Mouse (Mus musculus): ENCODE measurements at regions not wholly inside any gene's neighbourhood (a gene's known extent, or its start where the extent isn't known, plus 50 kb on each side); places are given as distances from the start of the nearest gene placed in this dataset.

DNA sequence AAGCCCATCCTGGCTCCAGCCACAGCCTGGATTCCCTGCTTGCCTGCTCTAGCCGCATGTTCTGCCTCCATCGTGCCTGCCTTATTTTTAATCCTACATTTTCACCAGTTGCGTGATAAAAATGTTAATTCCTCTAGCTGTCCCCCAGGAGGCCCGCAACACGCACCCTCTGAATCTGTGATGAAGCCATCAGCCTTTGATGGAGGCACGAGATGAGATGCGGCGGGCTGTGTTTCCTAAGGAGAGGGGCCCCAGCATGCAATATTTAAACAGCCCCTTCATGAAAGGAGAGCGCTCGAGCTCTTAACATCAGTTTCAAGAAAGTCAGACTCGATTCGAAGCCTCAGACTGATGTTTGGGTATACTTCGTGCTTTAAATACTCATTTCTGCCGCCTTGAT lies 76.3 kb downstream of the Nptx2 start:
- Histone ChIP-seq H3K36me3 (ENCODE audit: control insufficient read depth, insufficient read depth, low read length) (no peaks in the 10 kb centered on the region), H3K4me3 (ENCODE audit: low read depth, low read length) (no peak overlapping the region), H3K9me3 (replicated peaks; ENCODE audit: control insufficient read depth, low read length, poor library complexity, severe bottlenecking) (no peaks in the 10 kb centered on the region), H3K9ac (ENCODE audit: low read depth, low read length) (no peak overlapping the region), H3K4me2 (ENCODE audit: low read length) (peak overlapping the region; percentile 5; the same call in 1 of the 2 replicates), H3K4me1 (ENCODE audit: control insufficient read depth, insufficient read depth, low read length) (peaks cover 7% of the 10 kb centered on the region; the same call in 1 of the 2 replicates), H3K27ac (ENCODE audit: low read length) (peak overlapping the region; percentile 44; the same call in 1 of the 2 replicates), H3K27me3 (ENCODE audit: control insufficient read depth, insufficient read depth, low read depth, low read length) (no peaks in the 10 kb centered on the region)
- 31% methylated on average over 14 of the region's 14 CpGs for WGBS
- ATAC-seq = peak; percentile 80

DNA sequence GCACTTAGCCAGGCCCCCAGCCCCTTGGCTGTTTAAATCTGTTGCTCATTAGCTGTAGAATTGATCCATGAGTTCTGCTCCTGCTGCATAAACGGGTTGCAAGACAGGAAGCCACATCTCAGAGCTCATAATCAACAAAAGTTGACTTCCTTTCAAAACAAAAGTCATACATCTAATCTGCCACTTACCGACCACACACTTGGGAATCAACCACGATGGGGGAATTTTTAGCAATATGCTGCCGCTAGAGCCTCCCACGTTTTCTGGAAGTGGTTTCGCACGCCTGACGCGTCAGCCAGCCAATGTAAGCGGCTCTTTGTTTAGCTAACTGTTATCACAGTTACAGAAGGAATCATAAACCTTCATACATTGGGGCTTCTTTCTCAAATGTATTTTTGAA lies 77.7 kb downstream of the Nptx2 start:
- Histone ChIP-seq H3K9me3 (replicated peaks; ENCODE audit: control insufficient read depth, low read length, poor library complexity, severe bottlenecking) (no peaks in the 10 kb centered on the region), H3K36me3 (ENCODE audit: control insufficient read depth, insufficient read depth, low read length) (no peaks in the 10 kb centered on the region), H3K4me1 (ENCODE audit: control insufficient read depth, insufficient read depth, low read length) (peaks cover 7% of the 10 kb centered on the region; the same call in 1 of the 2 replicates), H3K9ac (ENCODE audit: low read depth, low read length) (no peak overlapping the region), H3K4me3 (ENCODE audit: low read depth, low read length) (no peak overlapping the region), H3K27ac (ENCODE audit: low read length) (peak overlapping the region; percentile 41; the same call in 1 of the 2 replicates), H3K27me3 (ENCODE audit: control insufficient read depth, insufficient read depth, low read depth, low read length) (no peaks in the 10 kb centered on the region), H3K4me2 (ENCODE audit: low read length) (no peak overlapping the region)
- ATAC-seq = no peak
- WGBS = 80% methylated on average over 10 of the region's 10 CpGs

DNA sequence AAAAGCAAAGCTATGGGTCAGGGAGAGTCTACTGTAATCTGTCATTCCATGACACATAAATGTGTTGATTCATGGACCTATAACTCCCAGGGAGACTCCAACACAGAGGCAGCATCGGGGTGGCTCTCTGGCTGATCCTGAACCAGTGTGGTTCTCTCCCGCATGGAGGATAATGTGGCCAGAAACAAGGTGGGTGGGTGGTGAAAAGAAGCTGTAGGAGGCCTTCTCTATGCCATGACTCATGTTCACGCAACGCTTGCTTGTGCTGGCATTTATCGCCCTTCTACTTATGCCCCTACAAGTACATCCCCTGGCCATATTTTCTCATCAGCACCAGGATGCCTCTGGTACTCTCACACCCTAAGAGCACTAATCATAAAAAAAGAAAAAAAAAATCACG lies 86.6 kb downstream of the Nptx2 start:
- 85% methylated on average over 6 of the region's 6 CpGs for WGBS
- H3K27ac ChIP-seq (ENCODE audit: low read length) = no peak overlapping the region
- no peaks in the 10 kb centered on the region for H3K36me3 ChIP-seq (ENCODE audit: control insufficient read depth, insufficient read depth, low read length)
- no peak for ATAC-seq
- H3K4me2 ChIP-seq (ENCODE audit: low read length) = no peak overlapping the region
- no peaks in the 10 kb centered on the region for H3K4me1 ChIP-seq (ENCODE audit: control insufficient read depth, insufficient read depth, low read length)
- H3K9ac ChIP-seq (ENCODE audit: low read depth, low read length) = no peak overlapping the region
- no peaks in the 10 kb centered on the region for H3K9me3 ChIP-seq (replicated peaks; ENCODE audit: control insufficient read depth, low read length, poor library complexity, severe bottlenecking)
- H3K27me3 ChIP-seq (ENCODE audit: control insufficient read depth, insufficient read depth, low read depth, low read length) = no peaks in the 10 kb centered on the region
- no peak overlapping the region for H3K4me3 ChIP-seq (ENCODE audit: low read depth, low read length)

DNA sequence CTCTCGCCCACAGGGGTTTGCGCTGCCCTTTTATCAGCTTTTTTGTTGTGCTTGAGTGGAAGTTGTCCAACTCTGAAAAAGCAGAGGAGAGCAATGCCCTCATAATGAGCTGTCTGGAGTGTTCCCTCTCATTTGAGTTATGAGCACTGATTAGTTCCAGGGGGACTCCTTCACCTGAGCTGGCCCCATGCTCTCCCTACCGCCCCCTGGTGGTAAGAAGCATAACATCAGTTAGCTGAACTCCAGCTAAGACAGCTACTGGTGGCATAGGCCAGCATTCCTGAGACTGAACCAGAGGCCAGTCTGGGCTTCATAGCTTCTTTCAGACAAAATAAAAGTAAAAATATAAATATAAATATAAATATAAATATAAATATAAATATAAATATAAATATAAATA lies 92.9 kb downstream of the Nptx2 start:
- no peaks in the 10 kb centered on the region for H3K36me3 ChIP-seq (ENCODE audit: control insufficient read depth, insufficient read depth, low read length)
- ATAC-seq = no peak
- no peak overlapping the region for H3K4me2 ChIP-seq (ENCODE audit: low read length)
- peaks cover 6% of the 10 kb centered on the region; the same call in 1 of the 2 replicates for H3K4me1 ChIP-seq (ENCODE audit: control insufficient read depth, insufficient read depth, low read length)
- H3K27me3 ChIP-seq (ENCODE audit: control insufficient read depth, insufficient read depth, low read depth, low read length) = no peaks in the 10 kb centered on the region
- 64% methylated on average over 3 of the region's 3 CpGs for WGBS
- H3K27ac ChIP-seq (ENCODE audit: low read length) = no peak overlapping the region
- H3K4me3 ChIP-seq (ENCODE audit: low read depth, low read length) = no peak overlapping the region
- H3K9me3 ChIP-seq (replicated peaks; ENCODE audit: control insufficient read depth, low read length, poor library complexity, severe bottlenecking) = no peaks in the 10 kb centered on the region
- H3K9ac ChIP-seq (ENCODE audit: low read depth, low read length) = no peak overlapping the region

DNA sequence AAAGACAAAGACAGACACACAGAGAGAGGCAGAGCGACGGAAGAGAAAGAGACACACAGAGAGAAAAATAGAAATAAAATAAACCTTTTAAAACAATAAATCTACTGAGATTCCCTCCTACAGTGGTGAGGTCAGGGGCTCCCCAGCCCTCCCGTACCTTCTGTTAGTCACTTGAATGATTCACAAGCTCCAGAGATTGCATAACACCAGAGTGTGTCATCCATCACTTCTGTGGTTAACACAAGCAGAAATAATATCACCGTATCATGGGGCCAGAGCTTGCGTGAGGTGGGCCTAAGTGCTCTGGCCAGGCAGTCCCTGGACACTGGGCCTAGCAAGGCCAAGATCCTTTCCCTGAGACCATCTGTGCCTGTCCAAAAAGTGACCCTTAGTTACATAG lies 93.9 kb downstream of the Nptx2 start:
- H3K27me3 ChIP-seq (ENCODE audit: control insufficient read depth, insufficient read depth, low read depth, low read length) = no peaks in the 10 kb centered on the region
- no peak overlapping the region for H3K9ac ChIP-seq (ENCODE audit: low read depth, low read length)
- H3K36me3 ChIP-seq (ENCODE audit: control insufficient read depth, insufficient read depth, low read length) = no peaks in the 10 kb centered on the region
- no peaks in the 10 kb centered on the region for H3K9me3 ChIP-seq (replicated peaks; ENCODE audit: control insufficient read depth, low read length, poor library complexity, severe bottlenecking)
- H3K4me1 ChIP-seq (ENCODE audit: control insufficient read depth, insufficient read depth, low read length) = peaks cover 6% of the 10 kb centered on the region; the same call in 1 of the 2 replicates
- 95% methylated on average over 5 of the region's 5 CpGs for WGBS
- no peak overlapping the region for H3K4me3 ChIP-seq (ENCODE audit: low read depth, low read length)
- H3K4me2 ChIP-seq (ENCODE audit: low read length) = no peak overlapping the region
- no peak overlapping the region for H3K27ac ChIP-seq (ENCODE audit: low read length)
- no peak for ATAC-seq

DNA sequence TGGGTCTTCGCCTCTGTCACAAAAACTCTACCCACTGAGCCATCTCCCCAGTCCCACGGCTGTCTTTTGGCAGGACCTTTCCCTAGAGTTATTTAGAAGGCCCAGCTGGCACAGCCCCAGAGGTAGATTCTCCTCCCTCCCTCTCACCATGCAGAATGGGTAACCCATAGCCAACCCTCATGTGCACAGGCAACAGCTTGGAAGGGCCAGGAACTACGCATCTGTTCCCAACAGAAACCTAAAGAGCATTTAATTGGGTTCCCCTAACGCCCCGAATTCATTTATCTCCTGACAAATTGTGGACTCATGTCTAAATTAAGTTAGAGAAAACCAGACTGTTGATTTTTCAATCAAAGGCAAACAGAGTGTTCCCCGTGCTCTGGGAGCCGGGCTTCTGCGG lies 97.1 kb downstream of the Nptx2 start:
- H3K4me1 ChIP-seq (ENCODE audit: control insufficient read depth, insufficient read depth, low read length) = peaks cover 14% of the 10 kb centered on the region
- ATAC-seq = no peak
- WGBS = 57% methylated on average over 8 of the region's 8 CpGs
- H3K4me2 ChIP-seq (ENCODE audit: low read length) = no peak overlapping the region
- no peaks in the 10 kb centered on the region for H3K36me3 ChIP-seq (ENCODE audit: control insufficient read depth, insufficient read depth, low read length)
- H3K9me3 ChIP-seq (replicated peaks; ENCODE audit: control insufficient read depth, low read length, poor library complexity, severe bottlenecking) = no peaks in the 10 kb centered on the region
- H3K27me3 ChIP-seq (ENCODE audit: control insufficient read depth, insufficient read depth, low read depth, low read length) = no peaks in the 10 kb centered on the region
- no peak overlapping the region for H3K27ac ChIP-seq (ENCODE audit: low read length)
- no peak overlapping the region for H3K9ac ChIP-seq (ENCODE audit: low read depth, low read length)
- no peak overlapping the region for H3K4me3 ChIP-seq (ENCODE audit: low read depth, low read length)

DNA sequence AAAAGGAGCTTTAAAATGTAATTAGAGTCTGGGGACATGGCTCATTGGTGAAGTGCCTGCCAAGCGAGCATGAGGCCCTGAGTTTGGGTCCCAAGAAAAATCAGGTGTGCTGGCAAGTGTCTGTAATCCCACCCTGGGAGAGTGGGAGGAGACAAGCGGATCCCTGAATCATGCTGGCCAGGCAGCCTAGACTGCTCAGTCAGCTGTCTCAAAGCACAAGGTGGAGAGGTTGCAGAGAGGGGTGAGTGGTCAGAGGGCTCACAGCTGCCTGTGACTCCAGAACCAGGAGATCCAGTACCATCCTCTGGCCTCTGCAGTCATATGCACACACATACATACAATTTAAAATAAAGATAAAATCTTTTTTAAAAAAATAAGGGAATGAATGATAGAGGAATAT lies 97.7 kb downstream of the Nptx2 start:
- 61% methylated on average over 2 of the region's 2 CpGs for whole genome bisulfite sequencing
- H3K27ac ChIP-seq (ENCODE audit: low read length) = no peak overlapping the region
- H3K4me2 ChIP-seq (ENCODE audit: low read length) = no peak overlapping the region
- no peaks in the 10 kb centered on the region for H3K9me3 ChIP-seq (replicated peaks; ENCODE audit: control insufficient read depth, low read length, poor library complexity, severe bottlenecking)
- H3K9ac ChIP-seq (ENCODE audit: low read depth, low read length) = no peak overlapping the region
- H3K4me1 ChIP-seq (ENCODE audit: control insufficient read depth, insufficient read depth, low read length) = peaks cover 14% of the 10 kb centered on the region
- no peaks in the 10 kb centered on the region for H3K36me3 ChIP-seq (ENCODE audit: control insufficient read depth, insufficient read depth, low read length)
- H3K4me3 ChIP-seq (ENCODE audit: low read depth, low read length) = no peak overlapping the region
- ATAC-seq = no peak
- H3K27me3 ChIP-seq (ENCODE audit: control insufficient read depth, insufficient read depth, low read depth, low read length) = no peaks in the 10 kb centered on the region

DNA sequence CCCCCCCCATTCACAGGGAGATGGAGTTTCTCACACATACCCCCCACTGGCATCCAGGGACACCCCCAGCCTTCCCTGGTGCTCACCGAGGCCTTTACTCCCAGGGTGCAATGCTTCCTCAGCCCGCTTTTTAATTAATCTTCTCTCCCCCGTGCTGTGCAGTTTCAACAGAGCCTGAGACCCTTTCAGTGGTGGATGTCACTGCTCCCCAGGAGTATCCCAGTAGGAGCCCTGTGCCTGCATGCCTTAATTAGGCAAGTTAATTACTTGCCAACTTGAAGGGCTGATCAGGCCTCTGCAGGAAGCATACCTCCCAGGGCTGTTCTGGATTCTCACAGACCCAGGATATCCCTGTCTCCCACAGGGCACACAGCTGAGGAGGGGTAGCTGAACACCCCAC lies 99.7 kb downstream of the Nptx2 start:
- 8% methylated on average over 3 of the region's 3 CpGs for WGBS
- H3K36me3 ChIP-seq (ENCODE audit: control insufficient read depth, insufficient read depth, low read length) = no peaks in the 10 kb centered on the region
- H3K9ac ChIP-seq (ENCODE audit: low read depth, low read length) = no peak overlapping the region
- H3K27me3 ChIP-seq (ENCODE audit: control insufficient read depth, insufficient read depth, low read depth, low read length) = no peaks in the 10 kb centered on the region
- H3K9me3 ChIP-seq (replicated peaks; ENCODE audit: control insufficient read depth, low read length, poor library complexity, severe bottlenecking) = no peaks in the 10 kb centered on the region
- H3K27ac ChIP-seq (ENCODE audit: low read length) = peak overlapping the region; percentile 31; the same call in 1 of the 2 replicates
- peaks cover 14% of the 10 kb centered on the region for H3K4me1 ChIP-seq (ENCODE audit: control insufficient read depth, insufficient read depth, low read length)
- no peak overlapping the region for H3K4me2 ChIP-seq (ENCODE audit: low read length)
- ATAC-seq = peak; percentile 71; the same call in 1 of the 2 replicates
- H3K4me3 ChIP-seq (ENCODE audit: low read depth, low read length) = no peak overlapping the region

DNA sequence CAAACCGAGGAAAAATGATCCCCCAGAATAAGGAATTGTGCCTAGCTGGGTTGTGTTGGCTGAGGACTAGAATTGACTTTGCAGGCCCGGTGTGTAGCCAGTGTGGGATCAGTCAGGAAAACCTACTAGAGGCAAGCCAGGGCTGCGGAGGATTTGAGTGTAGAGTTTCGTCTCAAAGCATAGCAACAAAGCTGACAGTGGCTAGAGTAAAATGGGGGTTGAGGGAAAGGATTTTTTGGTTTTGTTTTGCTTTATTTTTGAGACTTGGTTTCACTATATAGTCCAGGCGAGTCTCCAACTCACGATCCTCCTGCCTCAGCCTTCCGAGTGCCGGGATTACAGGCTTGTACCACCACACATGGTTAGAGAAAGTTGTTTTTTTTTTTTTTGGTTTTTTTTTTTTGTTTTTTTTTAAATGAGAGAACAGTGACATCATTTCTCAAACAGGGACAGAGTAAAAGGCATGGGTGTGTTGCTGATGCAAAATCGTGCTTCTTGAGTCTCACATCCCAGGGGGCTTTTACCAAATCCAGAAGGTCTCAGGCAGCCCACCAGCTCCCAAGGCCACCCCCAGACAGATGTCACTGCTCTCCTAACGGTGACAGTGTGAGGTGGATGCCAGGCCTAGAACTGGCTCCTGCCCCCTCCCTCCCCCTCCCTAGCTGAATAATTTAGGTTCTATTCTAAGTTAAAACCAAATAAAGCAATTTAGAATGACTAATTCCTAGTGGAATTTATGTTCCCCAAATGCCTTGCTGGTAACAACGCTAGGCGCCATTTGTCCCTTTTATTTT lies 101.8 kb downstream of the Nptx2 start:
- no peak overlapping the region for H3K27ac ChIP-seq (ENCODE audit: low read length)
- no peaks in the 10 kb centered on the region for H3K36me3 ChIP-seq (ENCODE audit: control insufficient read depth, insufficient read depth, low read length)
- WGBS = 83% methylated on average over 12 of the region's 12 CpGs
- no peak overlapping the region for H3K4me3 ChIP-seq (ENCODE audit: low read depth, low read length)
- H3K9ac ChIP-seq (ENCODE audit: low read depth, low read length) = no peak overlapping the region
- no peak for ATAC-seq
- H3K4me2 ChIP-seq (ENCODE audit: low read length) = no peak overlapping the region
- peaks cover 14% of the 10 kb centered on the region for H3K4me1 ChIP-seq (ENCODE audit: control insufficient read depth, insufficient read depth, low read length)
- H3K9me3 ChIP-seq (replicated peaks; ENCODE audit: control insufficient read depth, low read length, poor library complexity, severe bottlenecking) = no peaks in the 10 kb centered on the region
- H3K27me3 ChIP-seq (ENCODE audit: control insufficient read depth, insufficient read depth, low read depth, low read length) = no peaks in the 10 kb centered on the region
